Mouse (Mus musculus): ENCODE data around the gene Nacc2.

Nacc2 gene

DNA sequence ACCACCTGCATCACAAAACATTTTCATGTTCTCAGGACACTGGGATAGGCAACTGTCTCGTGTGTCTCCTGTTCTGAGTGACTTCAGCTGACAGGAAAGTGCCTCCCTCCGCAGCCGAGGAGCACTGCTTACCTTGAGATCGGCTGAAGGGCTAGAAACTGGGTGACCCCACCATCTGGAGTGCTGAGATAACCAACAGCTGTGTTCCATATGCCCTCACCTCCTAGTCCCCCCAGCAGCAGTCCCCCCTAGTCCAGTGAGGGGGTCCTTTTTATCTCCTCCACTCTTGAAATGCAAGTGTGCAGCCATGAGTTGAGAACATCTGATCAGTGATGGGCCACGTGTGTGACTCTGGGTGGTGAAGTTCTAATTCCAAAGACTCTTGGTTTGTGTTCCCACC is 74.2 kb downstream of the Nacc2 start:
- no peak for DNase-seq

DNA sequence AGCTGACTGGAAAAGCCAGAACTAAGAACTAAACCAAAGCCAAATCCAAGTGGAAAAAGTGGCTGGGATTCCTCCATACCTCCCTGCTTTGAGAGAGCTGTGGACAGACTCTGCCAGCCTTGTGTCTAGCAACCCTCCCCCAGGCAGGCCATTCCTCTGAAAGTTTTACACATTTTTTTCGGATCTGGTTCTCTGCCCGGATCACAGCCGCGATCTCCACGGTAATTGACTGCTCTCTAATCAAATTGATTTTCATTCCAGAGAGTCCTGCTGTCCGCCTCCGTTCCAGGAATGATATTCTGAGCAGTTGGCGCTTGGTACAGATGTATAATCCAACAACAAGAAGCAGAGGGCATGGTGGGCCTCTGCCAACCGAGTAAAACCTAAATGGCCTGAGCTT is 78.8 kb downstream of the Nacc2 start:
- no peak for DNase-seq

DNA sequence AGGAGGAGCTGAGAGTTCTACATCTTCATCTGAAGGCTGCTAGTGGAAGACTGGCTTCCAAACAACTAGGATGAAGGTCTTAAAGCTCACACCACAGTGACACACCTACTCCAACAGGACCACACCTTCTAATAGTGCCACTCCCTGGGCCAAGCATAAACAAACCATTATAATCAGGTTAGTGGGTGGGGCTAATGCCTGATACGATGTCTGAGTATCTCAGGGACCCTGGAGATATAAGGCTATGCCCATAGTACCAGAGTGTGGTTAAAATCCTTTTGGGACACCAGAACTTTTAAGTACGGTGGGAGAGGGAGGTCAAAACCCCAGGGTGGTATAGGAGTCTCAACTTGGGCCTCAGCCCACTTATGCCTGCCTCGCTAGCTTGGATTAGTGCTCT is 80.4 kb downstream of the Nacc2 start:
- DNase-seq, result no peak

DNA sequence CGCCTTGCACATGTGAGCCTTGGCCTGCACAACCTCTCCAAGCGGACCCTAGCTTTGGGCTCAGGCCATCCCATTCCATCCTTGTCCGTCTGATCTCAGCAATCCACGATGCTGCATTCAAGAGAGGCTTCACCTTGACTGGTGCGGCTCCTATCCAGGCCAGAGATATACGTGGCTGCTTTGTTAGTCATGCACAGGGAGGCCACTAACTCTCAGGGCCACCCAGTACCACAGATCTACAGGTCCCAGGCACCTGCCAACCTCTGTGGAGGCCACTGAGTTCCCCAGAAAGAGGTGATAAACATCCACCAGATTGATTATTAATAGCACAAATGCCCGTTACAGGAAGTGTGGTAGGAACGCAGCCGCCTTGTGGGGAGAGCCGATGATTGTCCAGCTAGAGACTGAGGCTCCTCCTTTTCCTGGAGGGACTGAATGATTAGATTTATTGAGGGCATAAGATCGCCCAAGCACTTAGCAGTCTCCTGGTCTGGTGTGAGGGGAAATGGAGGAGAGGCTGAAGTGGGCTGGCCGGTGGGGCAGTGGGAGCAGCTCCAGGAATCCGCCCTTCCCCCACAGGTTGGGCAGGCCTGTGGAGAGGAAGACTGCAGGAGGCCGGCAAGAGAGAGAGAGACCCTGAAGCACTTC is 81.7 kb downstream of the Nacc2 start:
- DNase-seq, result no peak

DNA sequence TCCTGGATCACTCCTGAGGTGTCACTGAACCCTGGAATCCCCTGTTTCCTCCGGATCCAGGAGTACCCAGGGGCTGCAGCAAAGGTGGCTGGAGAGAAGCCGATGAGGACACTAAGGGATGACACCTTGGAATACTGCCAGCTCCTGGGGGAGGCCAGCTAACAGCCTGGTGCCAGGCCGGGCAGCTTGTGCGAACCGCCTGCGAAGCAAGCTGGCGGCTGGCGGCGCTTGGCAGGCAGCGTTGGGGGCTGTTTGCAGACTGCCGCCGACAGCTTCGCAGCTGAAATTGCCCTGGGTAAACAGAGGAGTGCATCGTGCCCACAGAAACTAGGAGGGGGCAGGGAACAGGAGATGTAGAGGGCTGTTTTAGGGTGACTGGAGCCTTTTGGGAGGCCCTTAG is 83.1 kb downstream of the Nacc2 start:
- peak; percentile 64 for DNase-seq

DNA sequence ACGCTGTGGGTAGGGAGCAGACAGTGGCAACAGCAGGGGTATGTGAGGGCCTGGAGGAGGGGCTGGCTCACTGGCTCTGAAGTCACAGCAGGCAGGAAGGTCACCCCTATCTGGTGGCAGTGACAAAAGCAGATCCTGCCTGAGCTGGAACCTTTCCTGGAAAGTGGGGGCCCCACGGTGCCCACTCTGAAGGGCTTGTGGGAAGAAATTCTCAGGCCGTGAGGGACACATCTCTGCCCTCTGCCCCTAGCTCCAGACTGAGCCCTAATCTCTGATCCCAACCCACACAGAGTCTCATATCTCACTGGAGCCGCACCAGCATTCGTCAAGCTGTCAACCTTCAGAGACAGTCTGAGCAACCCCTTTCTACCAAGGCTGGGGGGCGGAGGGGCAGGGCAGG is 85.6 kb downstream of the Nacc2 start:
- DNase-seq, result no peak

DNA sequence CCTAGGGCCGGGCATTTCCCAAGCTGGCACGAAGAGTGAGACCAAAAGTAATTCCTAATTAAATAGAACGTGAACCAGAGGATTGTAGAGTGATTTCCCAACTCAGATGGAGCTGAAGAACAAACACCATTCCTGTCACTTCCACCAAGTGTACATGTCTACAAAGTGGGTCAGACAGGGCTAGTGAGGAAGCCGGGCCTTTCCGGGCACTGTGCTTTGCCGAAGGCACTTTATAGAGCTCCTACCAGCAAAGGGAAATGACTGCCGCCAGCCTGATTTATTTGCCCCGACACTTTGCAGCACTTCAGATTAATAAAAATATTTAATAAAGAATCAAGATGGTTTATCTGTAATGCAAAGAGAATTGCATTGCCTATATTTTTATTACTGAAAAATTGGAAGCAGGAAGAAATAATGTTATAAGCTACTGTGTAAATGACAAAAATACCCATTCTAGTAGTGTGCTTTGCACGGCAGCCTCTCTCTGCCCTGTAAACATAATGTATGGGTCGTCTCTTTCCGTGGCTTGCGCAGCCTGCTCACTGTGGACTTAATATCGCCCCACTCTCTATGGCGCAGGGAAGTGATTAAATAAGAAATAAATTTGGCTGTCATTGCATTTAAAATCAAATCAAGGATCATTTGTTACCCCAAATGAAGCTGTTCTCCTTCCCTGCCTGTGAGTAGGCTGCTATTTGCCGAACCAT is 88.5 kb downstream of the Nacc2 start:
- DNase-seq, result no peak

DNA sequence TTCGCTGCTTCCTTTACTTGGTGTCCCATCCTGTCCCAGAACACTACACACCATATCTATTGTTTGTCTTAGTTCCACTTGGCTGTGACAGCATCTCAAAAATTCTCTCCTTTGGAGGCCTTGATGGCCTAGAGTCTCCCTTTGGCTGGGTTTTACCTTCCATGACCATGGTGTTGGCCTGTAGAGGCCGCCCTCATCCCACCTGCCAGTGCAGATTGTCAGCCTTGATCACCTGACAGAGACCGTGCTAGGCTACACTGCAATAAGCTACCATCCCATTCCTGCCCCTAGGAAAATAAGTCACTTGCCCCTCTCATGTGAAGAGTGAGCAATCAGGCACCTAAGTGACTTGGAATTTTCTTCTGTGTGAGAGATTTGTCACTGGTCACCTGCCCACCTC is 92.7 kb downstream of the Nacc2 start:
- DNase-seq, result no peak

DNA sequence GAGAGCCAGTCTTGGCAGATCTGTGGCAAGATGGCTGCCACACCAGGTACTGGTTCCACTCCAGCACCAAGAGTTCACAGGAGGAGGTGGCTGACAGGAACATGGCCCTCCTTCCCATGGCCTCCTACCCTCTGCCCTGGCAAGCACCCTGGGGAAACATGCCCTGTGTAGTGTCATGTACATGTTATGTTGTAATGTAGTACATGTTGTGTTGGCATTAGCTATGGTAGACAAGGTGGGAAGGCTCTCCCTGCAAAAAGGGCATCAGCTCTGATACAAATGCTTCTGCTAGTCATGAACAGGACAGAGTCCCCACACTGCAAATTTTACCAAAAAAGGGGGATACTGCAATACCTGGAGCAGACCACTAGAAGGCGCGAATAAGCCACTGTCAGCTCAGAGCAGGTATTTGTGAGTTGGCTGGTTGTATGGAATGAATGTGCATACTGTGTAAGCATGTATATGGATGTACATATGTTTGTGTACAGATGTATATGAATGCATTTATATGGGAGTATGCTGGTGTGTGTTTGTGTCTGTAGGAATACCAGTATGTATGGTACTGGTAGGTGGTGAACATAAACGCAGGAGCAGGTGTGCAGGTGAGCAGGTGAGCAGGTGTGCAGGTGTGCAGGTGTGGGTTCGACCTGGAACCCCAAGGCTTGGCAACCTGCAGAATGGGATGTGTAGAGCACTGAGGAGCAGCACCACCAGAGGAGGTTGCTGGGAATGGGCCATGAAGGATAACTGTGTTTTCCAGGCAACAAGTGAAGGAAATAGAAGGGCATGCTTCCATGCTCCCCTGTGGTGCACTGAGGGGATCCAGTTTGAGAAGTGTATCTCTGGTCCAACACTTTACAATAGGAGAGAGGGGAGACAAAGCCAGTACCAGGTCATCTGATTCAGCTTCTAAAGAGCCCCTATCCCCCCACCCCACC is 98.6 kb downstream of the Nacc2 start:
- peak; percentile 32 for DNase-seq

DNA sequence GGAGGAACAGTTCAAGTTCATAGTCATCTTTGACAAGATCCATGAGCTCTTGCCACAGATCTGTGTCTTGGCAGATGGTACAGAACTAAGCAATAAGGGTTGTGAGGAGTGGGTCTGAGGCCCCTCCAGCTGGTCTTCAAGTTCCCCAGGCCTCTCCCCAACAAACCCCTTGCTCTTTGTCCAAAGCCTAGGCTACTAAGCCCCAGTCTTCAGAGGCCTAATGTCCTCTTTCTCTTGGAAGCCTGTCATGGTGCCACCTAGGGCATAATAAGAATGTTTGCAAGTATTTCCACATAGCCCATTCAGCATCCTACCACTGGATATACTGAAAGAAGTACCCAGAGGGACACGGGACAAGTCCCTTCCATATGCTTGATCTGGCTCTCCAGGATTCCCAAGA is 100.4 kb downstream of the Nacc2 start:
- no peak for DNase-seq

DNA sequence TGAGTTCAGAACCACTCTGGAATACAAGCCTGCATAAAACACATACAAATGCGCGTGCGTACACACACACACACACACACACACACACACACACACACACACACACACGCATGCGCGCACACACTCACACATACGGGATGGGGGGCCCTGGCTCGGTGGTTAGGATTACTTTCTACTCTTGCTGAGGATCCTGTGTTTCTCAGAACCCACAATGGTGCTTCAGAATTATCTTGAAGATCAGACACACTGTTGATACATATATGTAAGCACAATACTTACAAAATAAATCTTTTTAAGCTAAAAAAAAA is 100.8 kb downstream of the Nacc2 start:
- no peak for DNase-seq

DNA sequence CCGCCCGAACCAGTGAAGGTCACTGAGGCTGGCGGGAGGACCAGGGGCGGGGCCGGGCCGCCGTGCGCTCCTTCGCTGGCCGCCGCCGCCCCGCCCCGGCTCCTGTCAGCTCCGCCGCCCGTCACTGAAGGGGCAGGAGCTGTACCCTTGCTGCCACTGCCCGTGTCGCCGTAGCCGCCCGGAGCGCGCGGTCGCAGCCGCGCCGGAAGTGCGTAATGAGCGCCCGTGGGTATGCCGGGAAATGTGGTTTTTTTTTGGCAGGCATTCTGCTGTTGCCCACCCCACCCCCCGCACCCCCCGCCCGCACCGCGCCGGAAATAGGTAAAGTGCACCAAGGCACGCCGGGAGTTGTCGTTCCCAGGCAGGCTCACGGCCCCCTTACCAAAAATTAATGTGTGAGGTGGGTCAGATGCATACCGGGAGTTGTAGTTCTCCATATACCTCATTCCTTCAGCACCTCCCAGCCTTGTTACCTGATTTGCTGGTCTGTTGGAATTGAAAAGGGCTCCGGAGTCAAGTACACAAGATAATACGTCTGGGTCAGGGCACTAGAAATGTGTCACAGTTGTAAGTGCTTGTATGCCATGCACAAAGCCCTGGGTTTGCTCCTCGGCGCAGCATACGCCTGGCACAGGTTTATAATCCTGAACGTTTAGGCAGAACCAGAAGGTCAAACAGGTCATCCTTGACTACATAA is 101.3 kb downstream of the Nacc2 start, which contains the start of gene Ubac1:
Gene Ubac1 (minus strand): TSS at position 187 of the 697 bp plus-strand sequence.
- DNase-seq, result peak; percentile 94

DNA sequence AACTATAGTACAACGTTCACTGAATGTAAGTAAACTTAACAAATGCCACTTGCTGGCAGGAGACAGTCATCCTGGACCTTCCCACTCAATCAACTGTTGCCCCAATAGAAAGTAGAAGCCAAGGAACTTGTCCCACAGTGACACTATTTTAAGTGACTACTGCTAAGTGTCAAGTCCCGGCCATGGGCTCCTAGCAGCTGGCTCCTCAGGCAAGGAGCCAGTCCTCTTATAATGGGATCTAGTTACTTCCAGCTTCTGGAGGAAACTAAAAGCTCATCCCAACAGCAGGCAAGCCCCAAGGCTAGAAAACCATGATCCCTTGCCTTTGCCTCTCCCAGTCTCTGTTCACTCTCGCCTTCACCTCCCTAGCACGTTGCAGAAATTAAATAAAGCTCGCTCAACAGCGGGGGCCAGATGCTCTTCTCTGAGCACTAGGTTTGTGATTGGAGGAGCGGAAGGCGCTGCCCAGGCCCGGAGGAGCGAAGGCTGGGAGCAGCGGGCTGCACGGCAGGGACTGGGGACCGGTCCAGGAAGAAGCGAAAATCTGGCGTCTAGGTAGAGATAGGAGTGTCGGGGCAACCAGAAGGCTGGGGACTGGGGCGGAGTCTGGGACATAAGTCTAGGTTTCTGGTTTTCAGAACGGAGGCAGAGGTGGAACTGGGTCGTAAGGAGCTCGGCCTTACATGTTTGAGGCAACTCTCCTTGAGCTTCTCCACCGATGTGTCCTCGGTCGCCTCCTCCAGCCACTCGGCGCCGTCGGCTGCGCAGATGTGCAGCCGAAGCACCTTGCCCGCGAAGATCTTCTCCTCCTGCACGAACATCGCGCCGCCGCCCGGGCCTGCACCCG is 102.1 kb downstream of the Nacc2 start:
- peak; percentile 55 for DNase-seq

DNA sequence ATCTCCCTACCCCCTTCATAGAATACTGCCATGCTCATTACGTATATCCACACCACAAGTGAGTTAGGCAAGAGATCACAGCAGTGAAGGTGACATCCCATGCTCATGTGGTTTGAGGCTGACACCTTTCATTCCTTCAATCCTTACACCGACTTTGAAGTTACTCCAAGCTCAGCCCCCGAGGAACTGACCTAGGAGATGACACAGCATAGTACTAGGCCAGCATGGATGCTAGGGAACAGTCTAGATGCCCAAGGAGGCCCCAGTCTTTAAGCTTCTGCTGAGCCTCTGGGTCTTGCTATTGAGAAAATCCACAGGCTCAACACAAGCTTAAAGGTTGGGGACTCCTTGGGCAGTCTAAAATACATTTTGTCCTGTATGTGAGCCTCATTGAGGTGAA is 103.1 kb downstream of the Nacc2 start:
- no peak for DNase-seq

DNA sequence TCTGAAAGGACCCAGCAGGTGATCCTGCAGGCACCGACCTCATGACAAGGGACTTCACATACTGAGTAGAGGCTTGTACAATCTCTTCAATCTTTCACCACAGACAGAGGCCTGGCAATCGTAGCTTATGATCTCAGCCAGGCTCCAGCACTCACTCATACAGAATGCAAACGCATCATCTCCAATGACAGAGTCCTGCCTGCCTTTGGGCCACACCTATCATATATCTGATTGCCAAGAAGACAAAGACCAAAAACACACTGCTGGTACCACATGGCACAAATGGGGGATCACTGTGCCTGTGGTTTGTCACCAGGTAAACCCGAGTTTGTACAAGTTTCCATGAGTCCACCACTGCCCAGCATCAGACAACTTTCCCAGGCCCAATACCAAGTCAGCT is 105.7 kb downstream of the Nacc2 start:
- DNase-seq, result no peak

DNA sequence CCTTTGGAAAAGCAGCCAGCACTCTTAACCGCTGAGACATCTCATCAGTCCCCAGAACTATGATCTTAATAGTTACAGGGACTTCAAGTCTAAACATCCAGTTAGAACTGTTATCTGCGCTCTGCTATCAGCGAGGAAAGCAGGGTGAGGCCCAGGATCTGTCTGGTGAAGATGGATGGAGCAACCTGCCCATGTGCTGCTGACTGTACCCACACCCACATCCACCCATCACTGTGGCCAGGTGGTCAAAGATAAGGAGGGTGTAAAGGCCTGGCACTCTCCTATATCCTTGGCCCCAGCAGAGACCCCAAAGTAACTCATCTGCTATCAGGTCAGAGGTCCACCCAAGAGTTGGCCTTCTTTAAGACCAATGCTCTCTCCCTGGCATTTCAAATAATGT is 109.3 kb downstream of the Nacc2 start:
- DNase-seq, result no peak

DNA sequence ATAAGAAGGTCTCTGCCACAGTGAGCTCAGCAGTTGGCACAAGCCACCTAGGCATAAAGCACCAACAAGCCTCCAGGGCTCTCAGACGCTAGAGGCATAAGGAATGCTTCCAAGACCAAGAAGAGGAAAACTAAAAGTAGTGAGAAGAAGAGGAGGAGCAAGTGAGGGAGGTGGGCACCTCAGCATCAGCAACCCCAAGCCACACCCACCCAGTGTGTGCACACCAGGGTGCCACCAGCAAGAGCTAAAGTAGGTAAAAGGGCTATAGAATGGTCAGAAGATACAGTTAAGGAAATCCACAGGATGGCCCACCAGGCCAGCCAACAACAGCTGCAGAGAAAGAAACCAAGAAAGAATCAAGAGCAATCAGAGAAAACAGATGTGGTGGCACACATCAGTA is 111.6 kb downstream of the Nacc2 start:
- no peak for DNase-seq
